Mouse (Mus musculus) A20 (cell line): Measurements from ENCODE around the gene Utf1.

Experiments
- DNase-seq: peaks from one replicate; pipeline ENCODE4 v3.0.0-alpha.2; 2011; ENCODE audit warnings: low read depth, low spot score

Gene Utf1

GRCm38 (mm10) chr7:139943674-139944281 lies at the start of gene Utf1:
Gene Utf1 (plus strand): TSS chr7:139943789.
- DNase-seq: no peak

DNA sequence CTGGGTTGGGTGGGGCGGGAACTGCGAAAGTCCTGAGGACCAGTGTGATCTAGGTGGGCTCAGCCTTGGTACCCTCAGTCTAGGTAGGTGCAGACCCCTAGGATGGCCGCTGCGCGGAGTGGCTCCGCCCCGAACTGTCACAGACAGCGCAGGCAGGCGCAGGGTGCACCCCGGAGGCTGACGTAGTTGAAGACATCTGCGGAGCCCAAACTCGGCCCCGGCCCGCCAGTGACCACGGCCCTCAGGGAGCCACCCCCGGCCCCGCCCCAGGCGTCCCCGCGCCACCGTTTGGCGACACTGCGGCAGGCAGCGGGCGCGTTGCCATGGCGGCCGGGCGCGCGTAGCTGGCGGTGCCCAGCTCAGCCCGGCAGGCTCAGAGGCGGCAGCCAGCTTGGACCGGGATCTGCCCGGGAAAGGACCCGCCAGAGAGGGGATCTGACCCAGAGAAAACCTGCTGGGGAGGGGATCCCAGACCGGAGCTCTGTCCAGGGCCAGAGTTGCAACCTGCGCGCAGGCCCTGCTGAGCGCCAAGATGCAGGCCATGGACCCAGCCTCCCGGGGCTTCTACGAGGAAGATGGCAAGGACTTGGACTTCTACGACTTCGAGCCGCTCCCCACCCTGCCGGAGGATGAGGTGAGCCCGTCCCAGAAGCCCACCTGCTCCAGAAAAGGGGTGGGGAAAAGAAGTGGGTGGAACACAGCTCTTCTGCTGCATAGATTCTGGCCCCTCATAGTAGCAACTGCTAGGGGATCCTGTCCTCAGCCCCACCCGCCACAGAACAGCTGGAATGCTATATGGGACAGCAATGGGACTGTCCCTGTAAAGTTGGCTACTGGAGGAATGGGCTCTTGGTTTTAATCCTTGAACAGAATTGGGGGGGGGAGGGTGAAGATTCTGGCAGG lies 48.7 kb upstream of the Utf1 start, which contains the start of gene Kndc1:
Kndc1 (plus strand) TSS at position 42 of the 903 bp plus-strand sequence.
- no peak for DNase-seq

DNA sequence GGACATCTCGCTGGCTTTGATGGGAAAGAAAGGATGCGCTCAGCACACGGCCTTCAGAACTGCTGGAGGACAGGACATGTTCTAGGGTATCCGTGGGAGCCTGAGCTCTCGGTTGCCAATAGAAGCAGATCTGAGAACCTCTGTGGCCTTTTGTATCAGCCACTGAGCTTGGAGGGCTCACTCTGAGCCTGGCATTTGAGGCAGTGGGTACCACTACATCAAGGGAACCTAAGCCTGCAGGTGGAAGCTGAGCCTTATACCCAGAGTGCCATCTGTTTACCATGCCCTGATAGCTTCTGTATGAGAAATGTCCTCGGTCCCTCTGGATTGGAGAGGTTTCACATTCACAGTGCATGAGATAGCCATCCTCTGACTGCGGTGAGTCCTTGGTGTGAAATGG lies 47.3 kb upstream of the Utf1 start:
- no peak for DNase-seq

DNA sequence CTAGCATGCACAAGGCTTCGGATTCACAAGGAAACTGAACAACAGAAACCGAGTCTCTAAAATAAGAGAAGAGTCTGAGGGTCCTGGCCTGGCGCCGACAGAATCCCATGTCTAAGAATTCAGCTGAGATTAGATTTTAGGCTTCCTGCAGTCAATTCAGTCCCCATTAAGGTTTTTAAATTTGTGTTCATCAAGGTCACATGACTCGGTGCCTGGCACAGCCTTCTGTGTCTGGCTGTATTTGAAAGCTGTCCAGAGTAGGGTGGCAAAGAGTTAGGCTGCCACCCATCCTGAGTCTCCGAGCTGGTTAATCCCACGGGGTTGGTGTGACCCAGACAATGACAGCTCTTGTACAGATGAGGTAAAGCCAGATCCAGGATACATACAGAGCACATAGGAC lies 46.8 kb upstream of the Utf1 start:
- DNase-seq: no peak

GRCm38 (mm10) chr7:139898606-139899005 lies 45.0 kb upstream of the Utf1 start:
- DNase-seq: no peak

DNA sequence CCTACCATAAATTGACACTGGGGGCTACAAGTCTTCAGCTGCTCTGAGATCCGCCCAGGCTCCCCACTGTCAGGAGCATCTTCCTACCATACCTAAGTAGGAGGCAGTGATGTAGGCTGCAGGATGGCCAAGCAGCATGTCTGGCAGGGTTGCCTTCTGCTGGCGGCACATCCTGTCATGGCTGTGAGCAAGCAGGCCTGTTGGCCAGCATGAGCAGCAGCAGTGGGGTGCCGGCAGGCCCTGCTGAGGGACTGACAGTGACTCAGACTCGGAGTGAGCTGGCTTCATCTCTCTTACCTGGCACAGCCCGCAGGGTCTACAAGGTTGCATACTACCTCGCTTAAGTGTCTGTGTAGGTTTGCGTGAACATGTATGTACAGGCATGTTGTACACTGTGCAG lies 44.1 kb upstream of the Utf1 start:
- DNase-seq: no peak

- DNase-seq: no peak
Observed at GRCm38 (mm10) chr7:139900456-139900855, 43.1 kb upstream of the Utf1 start.

- DNase-seq: no peak
Observed at GRCm38 (mm10) chr7:139900896-139901295, 42.7 kb upstream of the Utf1 start.

DNA sequence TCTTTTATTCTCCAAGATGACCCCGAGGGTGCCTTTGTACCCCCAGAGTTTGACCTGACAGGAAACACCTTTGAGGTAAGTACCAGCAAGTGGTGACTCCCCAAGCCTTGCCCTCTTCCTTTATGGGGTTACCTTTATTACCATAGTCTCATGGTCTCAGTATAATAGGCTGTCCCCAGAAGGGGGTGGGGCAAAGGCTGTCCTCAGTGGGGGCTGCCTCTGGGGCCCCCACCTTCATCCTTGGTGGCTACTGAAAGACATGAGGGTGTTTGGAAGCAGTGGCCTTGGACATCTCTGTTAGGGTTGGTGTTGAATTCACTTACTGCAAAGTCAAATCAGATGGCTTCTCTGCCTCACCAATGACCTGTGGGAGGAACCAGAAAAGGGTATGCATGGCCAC lies 41.6 kb upstream of the Utf1 start:
- DNase-seq: no peak

- DNase-seq: no peak
Observed at GRCm38 (mm10) chr7:139905261-139905660, 38.3 kb upstream of the Utf1 start.

DNA sequence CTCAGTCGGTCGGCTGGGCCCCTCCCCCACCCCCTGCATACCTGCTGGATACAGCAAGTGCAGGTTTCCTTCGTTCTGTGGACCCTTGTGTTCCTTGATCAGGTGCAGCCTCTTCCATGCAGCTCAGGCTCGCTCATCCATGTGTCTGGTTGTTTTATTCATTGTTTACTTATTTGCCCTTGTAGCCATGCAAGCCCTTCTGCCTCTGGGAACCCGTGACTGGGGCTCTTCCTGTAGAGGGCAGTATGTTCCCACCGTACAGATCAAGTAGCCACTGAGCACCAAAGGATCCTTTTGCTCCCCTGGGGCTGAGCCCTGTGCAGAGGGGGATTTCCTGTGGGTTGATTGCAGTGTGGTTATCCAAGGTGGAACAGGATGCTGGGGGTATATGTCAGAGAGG lies 37.9 kb upstream of the Utf1 start:
- peak; percentile 69 for DNase-seq

GRCm38 (mm10) chr7:139908176-139908575 lies 35.4 kb upstream of the Utf1 start:
- no peak for DNase-seq

GRCm38 (mm10) chr7:139909469-139909868 lies 34.1 kb upstream of the Utf1 start:
- DNase-seq: no peak

GRCm38 (mm10) chr7:139910204-139910835 lies 33.3 kb upstream of the Utf1 start:
- no peak for DNase-seq

DNA sequence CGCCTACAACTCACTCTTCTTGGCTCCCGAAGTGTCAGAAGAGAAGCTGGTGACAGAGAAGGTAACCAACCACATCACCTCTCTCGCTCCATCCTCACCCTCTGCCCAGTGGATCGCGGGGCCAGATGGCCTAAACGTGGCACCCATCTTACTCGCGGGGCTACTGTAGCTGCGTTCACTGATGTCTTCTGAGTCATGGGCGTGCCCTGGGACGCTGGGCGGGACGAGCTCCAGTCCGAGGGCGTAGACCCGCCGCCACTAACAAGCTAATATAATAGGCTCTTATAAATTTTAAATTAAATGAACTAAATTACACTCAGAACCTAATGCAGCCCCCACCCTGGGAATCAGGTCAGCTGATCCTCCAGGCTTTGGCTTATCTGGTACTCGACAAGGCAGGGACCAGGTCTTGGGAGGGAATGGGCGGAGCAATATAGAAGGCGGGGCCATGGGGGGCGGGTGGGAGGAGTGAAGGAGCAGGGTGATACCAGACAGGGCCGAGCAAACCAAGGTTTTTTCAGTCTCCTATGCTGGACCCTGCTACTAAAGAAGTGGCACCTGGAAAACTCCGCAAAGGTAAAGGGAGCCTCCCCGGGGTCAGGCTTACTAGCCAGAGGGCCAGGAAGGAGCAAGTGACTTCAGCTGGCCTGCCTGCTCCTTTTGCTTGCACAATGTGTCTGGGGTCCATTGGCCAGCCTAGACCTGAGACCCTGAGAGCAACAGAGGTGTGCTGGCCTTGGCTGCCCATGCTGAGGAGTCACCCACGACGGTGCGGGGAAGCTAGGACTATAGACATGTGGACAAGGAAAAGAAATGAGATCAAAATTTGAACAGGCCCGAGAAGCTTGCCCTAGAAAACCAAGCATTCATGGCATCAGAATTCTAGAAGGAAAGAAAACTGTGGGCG lies 29.2 kb upstream of the Utf1 start:
- peak; percentile 73 for DNase-seq

GRCm38 (mm10) chr7:139915646-139916257 lies 27.8 kb upstream of the Utf1 start:
- DNase-seq: peak; percentile 26

- DNase-seq: no peak
Observed at GRCm38 (mm10) chr7:139916345-139916744, 27.2 kb upstream of the Utf1 start.

DNA sequence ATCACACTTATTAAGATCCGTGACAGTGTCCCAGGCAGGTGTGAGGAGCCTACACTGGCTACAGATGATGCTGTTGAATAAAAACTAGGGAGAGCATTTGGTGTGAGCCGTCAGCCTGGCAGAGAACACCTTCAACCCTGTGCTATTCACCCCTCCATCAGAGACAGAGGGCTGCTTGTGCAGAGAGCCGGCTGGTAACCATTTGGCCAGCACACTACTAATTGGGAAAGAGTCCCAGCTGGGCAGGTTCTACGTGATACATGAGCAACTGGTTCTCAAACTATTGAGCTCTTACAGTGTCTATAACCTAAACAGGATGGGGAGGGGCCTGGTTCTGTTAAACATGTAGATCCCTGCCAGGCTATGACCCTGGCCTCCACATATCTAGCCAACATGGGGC lies 25.3 kb upstream of the Utf1 start:
- DNase-seq: no peak

DNA sequence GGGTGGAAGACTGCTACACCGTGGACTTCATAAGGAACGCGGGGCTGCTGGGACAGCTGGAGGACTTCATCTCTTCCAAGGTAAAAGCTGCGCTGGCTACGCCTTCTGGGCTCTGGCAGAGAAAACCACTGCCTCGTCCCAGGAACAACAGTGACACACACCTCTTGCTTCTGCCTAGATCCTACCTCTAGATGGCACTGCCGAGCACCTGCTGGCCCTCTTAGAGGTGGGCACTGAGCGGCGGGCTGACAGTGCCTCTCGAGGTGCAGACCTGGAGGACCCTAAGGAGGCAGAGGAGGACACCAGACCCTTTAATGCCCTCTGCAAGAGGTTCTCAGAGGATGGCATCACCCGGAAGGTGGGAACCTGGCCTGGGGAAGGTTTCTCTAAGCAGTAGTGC lies 12.9 kb upstream of the Utf1 start:
- peak; percentile 68 for DNase-seq

GRCm38 (mm10) chr7:139936705-139937104 lies 6.9 kb upstream of the Utf1 start:
- DNase-seq: peak; percentile 46

- no peak for DNase-seq
Observed at GRCm38 (mm10) chr7:139937138-139937537, 6.5 kb upstream of the Utf1 start.
